Mouse (Mus musculus) forebrain, embryonic 11.5 days (tissue): ENCODE results near the gene Ryr2. TPM values are rescaled to one million over a fixed set of nuclear protein-coding genes. Genes with fewer than 3 reads are reported as not detected.

Source experiments
- ATAC-seq: fragments of 200-750 bp; cut with Nextera tagmentation; replicated peaks from 2 replicates; pipeline ENCODE4 v1.8.0; 2017; ENCODE audit warnings: moderate TSS enrichment; ENCODE audit not compliant: low FRiP score
- DNase-seq: peaks from one replicate; pipeline ENCODE4 v3.0.0-alpha.2; 2017; ENCODE audit warnings: low spot score
- H3K27ac ChIP-seq: fragments of 300-500 bp; sonication (generic); 2 replicates; pipeline ENCODE4 v1.5.1; 2014; ENCODE audit warnings: low read depth, low read length
- H3K27me3 ChIP-seq: fragments of 300-500 bp; sonication (generic); 2 replicates; pipeline ENCODE4 v1.6.1; 2014; ENCODE audit warnings: mild to moderate bottlenecking, low read length, mixed read lengths; ENCODE audit not compliant: control insufficient read depth, insufficient read depth
- H3K36me3 ChIP-seq: fragments of 300-500 bp; sonication (generic); 2 replicates; pipeline ENCODE4 v1.6.1; 2014; ENCODE audit warnings: mild to moderate bottlenecking, low read length, moderate library complexity, mixed read lengths; ENCODE audit not compliant: control insufficient read depth, insufficient read depth
- H3K4me1 ChIP-seq: fragments of 300-500 bp; sonication (generic); replicated peaks from 2 replicates; pipeline ENCODE4 v1.6.1; 2014; ENCODE audit warnings: low read length, mixed read lengths; ENCODE audit not compliant: control insufficient read depth, insufficient read depth
- H3K4me2 ChIP-seq: fragments of 300-500 bp; sonication (generic); 2 replicates; pipeline ENCODE4 v1.6.1; 2014; ENCODE audit warnings: low read depth, mild to moderate bottlenecking, low read length, moderate library complexity, mixed read lengths; ENCODE audit not compliant: severe bottlenecking
- H3K4me3 ChIP-seq: fragments of 300-500 bp; sonication (generic); 2 replicates; pipeline ENCODE4 v1.5.1; 2014; ENCODE audit warnings: low read depth, low read length
- H3K9ac ChIP-seq: fragments of 300-500 bp; sonication (generic); 2 replicates; pipeline ENCODE4 v1.6.1; 2014; ENCODE audit warnings: low read length
- H3K9me3 ChIP-seq: fragments of 300-500 bp; sonication (generic); 2 replicates; pipeline ENCODE4 v1.6.1; 2016; ENCODE audit warnings: low read length, mixed read lengths; ENCODE audit not compliant: control insufficient read depth
- WGBS: fragments of 180-500 bp; shearing (Covaris S2); extraction: QIAGEN DNeasy Blood & Tissue Kit; methylation state at CpG from one replicate; pipeline ENCODE4 v1.1.7; 2014; 5-methylcytosine and 5-hydroxymethylcytosine counted together
- polyA plus RNA-seq: library from polyadenylated mRNA; unstranded; fragments of >200 nt; fragmentation: Nextera tagmentation; extraction: Ambion mirVana; gene quantifications from 2 replicates; pipeline ENCODE4 v1.2.1, GENCODE M21; 2014

Gene Ryr2
- polyA plus RNA-seq, 1 experiment from 2014 or later = 0.51 TPM

DNA sequence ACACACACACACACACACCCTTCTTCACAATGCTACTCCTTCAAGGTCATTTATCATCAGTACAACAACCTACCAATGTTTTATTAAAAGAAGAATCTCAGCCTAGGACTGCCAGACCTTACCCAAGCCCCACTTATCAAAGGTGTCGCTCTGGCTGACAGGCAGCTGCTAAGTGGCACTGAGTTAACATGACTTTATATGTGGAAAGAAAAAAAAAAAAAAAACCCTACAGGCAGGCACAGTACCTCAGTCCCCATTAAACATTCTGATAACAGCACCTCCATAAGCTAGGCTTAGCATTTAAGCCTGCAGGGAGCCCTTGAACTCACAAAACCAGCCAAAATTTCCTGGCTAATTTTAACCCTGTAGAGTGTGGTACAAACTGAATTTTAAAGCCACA, 2.4 kb downstream of the Ryr2 start:
- Histone ChIP-seq H3K4me2 (no peak overlapping the region), H3K9ac (no peak overlapping the region), H3K4me3 (no peak overlapping the region), H3K27me3 (peaks cover 24% of the 10 kb centered on the region), H3K4me1 (peaks cover 6% of the 10 kb centered on the region; the same call in 1 of the 2 replicates), H3K27ac (no peak overlapping the region), H3K36me3 (no peaks in the 10 kb centered on the region), H3K9me3 (no peaks in the 10 kb centered on the region)
- ATAC-seq (no peak), DNase-seq (no peak)
- WGBS = 50% methylated on average over 1 of the region's 1 CpGs

- WGBS = 66% methylated on average over 3 of the region's 3 CpGs
- Histone ChIP-seq H3K36me3 (no peaks in the 10 kb centered on the region), H3K9me3 (no peaks in the 10 kb centered on the region), H3K27me3 (peaks cover 24% of the 10 kb centered on the region), H3K4me3 (no peak overlapping the region), H3K4me1 (peaks cover 6% of the 10 kb centered on the region; the same call in 1 of the 2 replicates), H3K9ac (no peak overlapping the region), H3K4me2 (no peak overlapping the region), H3K27ac (no peak overlapping the region)
- DNase-seq = no peak
- no peak for ATAC-seq
Measured at GRCm38 (mm10) chr13:12103017-12103416, 3.7 kb downstream of the Ryr2 start.

DNA sequence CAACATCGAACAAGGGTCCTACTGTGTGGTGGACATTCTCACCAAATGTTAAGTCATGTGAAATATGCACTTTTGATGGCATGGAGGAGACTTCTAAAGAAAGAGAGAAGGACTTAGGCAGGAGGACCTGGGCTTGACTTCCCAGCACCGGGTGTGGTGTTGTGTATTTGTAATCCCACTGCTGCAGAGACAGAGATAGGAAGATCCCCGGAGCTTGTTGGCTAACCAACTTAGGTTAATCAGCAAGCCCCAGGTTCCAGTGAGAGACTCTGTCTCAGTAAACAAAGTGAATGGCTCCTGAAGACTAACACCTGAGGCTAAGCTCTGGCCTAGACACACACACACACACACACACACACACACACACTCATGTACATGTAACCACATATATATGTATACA, 7.3 kb downstream of the Ryr2 start:
- no peaks in the 10 kb centered on the region for H3K9me3 ChIP-seq
- no peak for ATAC-seq

GRCm38 (mm10) chr13:12098981-12099380, 7.8 kb downstream of the Ryr2 start:
- no peak for DNase-seq
- Histone ChIP-seq H3K4me2 (no peak overlapping the region), H3K4me3 (no peak overlapping the region), H3K9ac (no peak overlapping the region), H3K36me3 (no peaks in the 10 kb centered on the region), H3K27me3 (no peaks in the 10 kb centered on the region), H3K9me3 (no peaks in the 10 kb centered on the region), H3K4me1 (no peaks in the 10 kb centered on the region), H3K27ac (no peak overlapping the region)
- 76% methylated on average over 1 of the region's 1 CpGs for WGBS
- no peak for ATAC-seq

More for the DNA sequence above, 7.3 kb downstream of the Ryr2 start:
- no peak overlapping the region for H3K4me2 ChIP-seq
- no peaks in the 10 kb centered on the region for H3K36me3 ChIP-seq
- H3K4me3 ChIP-seq = no peak overlapping the region
- H3K9ac ChIP-seq = no peak overlapping the region
- H3K27ac ChIP-seq = no peak overlapping the region
- no peaks in the 10 kb centered on the region for H3K4me1 ChIP-seq
- 85% methylated on average over 3 of the region's 3 CpGs for WGBS
- no peak for DNase-seq
- peaks cover 2% of the 10 kb centered on the region; the same call in 1 of the 2 replicates for H3K27me3 ChIP-seq

GRCm38 (mm10) chr13:12096382-12096932, 10.3 kb downstream of the Ryr2 start:
- no peak for DNase-seq
- Histone ChIP-seq H3K9me3 (no peaks in the 10 kb centered on the region), H3K4me1 (no peaks in the 10 kb centered on the region), H3K9ac (no peak overlapping the region), H3K4me3 (no peak overlapping the region), H3K36me3 (no peaks in the 10 kb centered on the region), H3K27me3 (no peaks in the 10 kb centered on the region), H3K4me2 (no peak overlapping the region), H3K27ac (no peak overlapping the region)
- 84% methylated on average over 3 of the region's 3 CpGs for WGBS
- no peak for ATAC-seq

DNA sequence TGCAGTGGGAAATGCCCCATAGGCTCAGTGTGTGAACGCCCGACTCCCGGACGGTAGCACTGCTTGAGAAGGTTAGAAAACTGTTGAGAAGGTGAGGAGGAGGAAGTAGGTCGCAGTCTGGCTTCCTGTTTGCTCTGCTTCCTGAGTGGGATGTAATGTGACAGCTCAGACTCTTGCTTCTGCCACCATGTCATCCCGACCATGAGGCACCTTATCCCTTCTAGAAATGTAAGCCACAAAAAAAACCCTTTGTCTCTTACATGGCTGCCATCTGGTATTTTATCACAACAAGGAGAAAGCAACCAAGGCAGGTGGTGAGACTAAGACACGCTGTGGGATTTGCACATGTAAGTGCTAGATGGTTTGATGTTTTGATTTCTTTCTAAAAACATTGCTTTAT, 12.2 kb downstream of the Ryr2 start:
- Histone ChIP-seq H3K36me3 (no peaks in the 10 kb centered on the region), H3K9me3 (no peaks in the 10 kb centered on the region)
- DNase-seq = no peak

GRCm38 (mm10) chr13:12093146-12093545, 13.6 kb downstream of the Ryr2 start:
- H3K9ac ChIP-seq = no peak overlapping the region
- H3K4me2 ChIP-seq = no peak overlapping the region
- no peak overlapping the region for H3K4me3 ChIP-seq
- no peak for ATAC-seq
- H3K4me1 ChIP-seq = no peaks in the 10 kb centered on the region
- no peaks in the 10 kb centered on the region for H3K36me3 ChIP-seq
- no peak overlapping the region for H3K27ac ChIP-seq
- WGBS = 90% methylated on average over 5 of the region's 5 CpGs
- no peaks in the 10 kb centered on the region for H3K27me3 ChIP-seq
- H3K9me3 ChIP-seq = no peaks in the 10 kb centered on the region
- DNase-seq = no peak

More for the DNA sequence above, 12.2 kb downstream of the Ryr2 start:
- H3K4me1 ChIP-seq = no peaks in the 10 kb centered on the region
- no peaks in the 10 kb centered on the region for H3K27me3 ChIP-seq
- no peak overlapping the region for H3K9ac ChIP-seq
- no peak overlapping the region for H3K4me3 ChIP-seq
- 85% methylated on average over 7 of the region's 7 CpGs for WGBS
- H3K27ac ChIP-seq = no peak overlapping the region
- no peak overlapping the region for H3K4me2 ChIP-seq
- ATAC-seq = no peak

GRCm38 (mm10) chr13:12092379-12093107, 14.2 kb downstream of the Ryr2 start:
- ATAC-seq = no peak
- WGBS = 94% methylated on average over 11 of the region's 11 CpGs
- Histone ChIP-seq H3K4me3 (no peak overlapping the region), H3K9me3 (no peaks in the 10 kb centered on the region), H3K27me3 (no peaks in the 10 kb centered on the region), H3K36me3 (no peaks in the 10 kb centered on the region), H3K4me2 (no peak overlapping the region), H3K4me1 (no peaks in the 10 kb centered on the region), H3K27ac (no peak overlapping the region), H3K9ac (no peak overlapping the region)
- no peak for DNase-seq

DNA sequence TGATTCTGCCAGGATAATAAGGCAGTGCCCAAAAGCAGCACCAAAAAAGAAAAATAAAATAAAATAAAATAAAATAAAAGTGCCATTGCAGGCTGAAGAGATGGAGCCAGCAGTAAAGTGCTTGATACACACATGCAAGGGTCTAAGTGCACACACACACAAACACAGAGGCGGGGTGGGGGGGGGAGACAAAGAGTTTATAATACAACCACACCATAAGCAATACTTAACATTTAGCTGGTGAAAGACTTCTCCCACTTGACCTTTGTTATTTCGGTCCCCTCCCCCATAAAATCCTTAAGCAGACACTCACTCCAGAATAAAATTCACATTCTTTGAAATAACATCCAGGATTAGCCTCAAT, 22.7 kb downstream of the Ryr2 start:
- Histone ChIP-seq H3K36me3 (no peaks in the 10 kb centered on the region), H3K4me1 (no peaks in the 10 kb centered on the region), H3K27ac (no peak overlapping the region), H3K27me3 (no peaks in the 10 kb centered on the region), H3K9me3 (no peaks in the 10 kb centered on the region), H3K4me3 (no peak overlapping the region), H3K4me2 (no peak overlapping the region), H3K9ac (no peak overlapping the region)
- ATAC-seq (no peak), DNase-seq (no peak)
- WGBS = 82% methylated on average over 2 of the region's 2 CpGs
